ENCODE assay signal across 12 mouse cellular contexts in the genomic region with DNA sequence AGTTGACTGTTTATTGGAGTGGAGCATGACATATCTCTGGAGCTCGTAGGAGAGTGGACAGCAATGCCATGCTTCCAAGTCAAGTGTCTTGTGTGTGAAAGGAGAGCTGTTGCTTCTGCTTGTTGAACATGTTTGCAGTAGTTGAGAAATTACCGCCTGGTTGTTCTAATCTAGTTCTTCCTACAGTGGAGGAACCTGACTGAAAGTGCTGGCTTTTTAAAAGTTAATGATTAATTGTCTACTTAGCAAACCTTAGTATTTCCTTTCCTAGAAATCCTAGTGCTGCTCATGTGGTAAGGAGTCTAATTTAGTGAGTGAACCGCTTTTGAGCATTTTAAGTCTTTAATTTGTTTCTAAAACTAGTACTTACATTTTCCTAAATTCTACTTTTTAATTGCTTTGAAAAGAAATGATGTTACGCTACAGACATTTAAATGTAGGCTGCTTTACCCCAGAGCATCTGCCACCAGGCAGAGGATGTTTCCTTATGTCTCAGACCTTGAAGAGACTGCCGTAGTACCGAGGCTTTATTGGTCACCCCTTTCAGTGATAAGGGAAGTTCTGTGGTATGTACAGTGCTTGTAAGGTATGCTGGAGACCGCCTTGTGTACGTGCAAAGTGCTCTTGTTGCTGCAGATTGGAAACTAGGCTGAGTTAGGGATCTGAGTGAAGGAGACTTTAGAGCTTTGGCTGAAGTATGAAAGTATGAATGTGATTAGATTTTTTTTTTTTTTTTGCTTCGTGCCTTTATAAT. TPM values are rescaled to one million over a fixed set of nuclear protein-coding genes. Genes with fewer than 3 reads are reported as not detected.
DNase-seq lines count a peak whose midpoint lies in the region; ATAC-seq and TF ChIP-seq lines count a peak whose summit lies in the region.
"Had no signal": no experiment of that assay in that cellular context is flagged by ENCODE, and none has a peak within 500 bp of the region (broad histone marks: within the 10 kb centered on the region; RNA-seq: fewer than 3 reads in every experiment).

No protein-coding gene starts in this region.

- no peak overlapping the region for H3K9ac ChIP-seq in kidney, embryonic 14.5 days (ENCODE audit: low read depth, low read length)
- no peak overlapping the region for H3K9ac ChIP-seq in forebrain, embryonic 16.5 days (replicated peaks; ENCODE audit: low read depth, low read length)
- H3K9ac ChIP-seq: embryonic facial prominence, embryonic 13.5 days; limb, embryonic 15.5 days; midbrain, embryonic 12.5 days had no signal

- peaks cover 18% of the 10 kb centered on the region for H3K4me1 ChIP-seq in kidney, embryonic 14.5 days (ENCODE audit: control insufficient read depth, insufficient read depth, low read length)
- H3K4me1 ChIP-seq in testis, adult 2 months (ENCODE audit: control insufficient read depth, insufficient read depth, low read length): no peaks in the 10 kb centered on the region; the same call in none of the 2 replicates
- peaks cover 16% of the 10 kb centered on the region for H3K4me1 ChIP-seq in forebrain, embryonic 16.5 days (replicated peaks; ENCODE audit: control insufficient read depth, insufficient read depth, low read length)

- no peak for TF ChIP-seq POLR2A in testis, adult 2 months (IDR thresholded peaks at IDR 0.05; ENCODE audit: control insufficient read depth, low read depth, low read length)

- no peak for DNase-seq in kidney, adult 11 months
- DNase-seq in testis, postnatal 14 days (ENCODE audit: low spot score): no peak
- DNase-seq in cerebellum, adult 11 months: no peak
- DNase-seq: cerebellum, postnatal 25 days; thymus, adult 2 months had no signal

- H3K9me3 ChIP-seq in kidney, embryonic 14.5 days (ENCODE audit: control insufficient read depth, low read length): no peaks in the 10 kb centered on the region
- no peaks in the 10 kb centered on the region for H3K9me3 ChIP-seq in forebrain, embryonic 16.5 days (ENCODE audit: control insufficient read depth, low read length)
- H3K9me3 ChIP-seq: embryonic facial prominence, embryonic 13.5 days; limb, embryonic 15.5 days; midbrain, embryonic 12.5 days had no signal

- H3K4me2 ChIP-seq in kidney, embryonic 14.5 days (replicated peaks; ENCODE audit: low read depth, low read length): no peak overlapping the region
- H3K4me2 ChIP-seq in forebrain, embryonic 16.5 days (ENCODE audit: low read length): no peak overlapping the region
- H3K4me2 ChIP-seq: embryonic facial prominence, embryonic 13.5 days; limb, embryonic 15.5 days; midbrain, embryonic 12.5 days had no signal

- no peak for TF ChIP-seq CTCF in testis, adult 2 months (IDR thresholded peaks at IDR 0.05; ENCODE audit: control insufficient read depth, insufficient read depth, insufficient replicate concordance, low read depth, low read length)

- no peak for ATAC-seq in kidney, embryonic 14.5 days (ENCODE audit: low FRiP score, low TSS enrichment)
- peak; percentile 20; the same call in 1 of the 2 replicates for ATAC-seq in megakaryocyte progenitor cell, adult 5-6 weeks (replicated peaks; ENCODE audit: poor library complexity)
- no peak for ATAC-seq in forebrain, embryonic 16.5 days

- peak overlapping the region; percentile 49; the same call in 1 of the 2 replicates for H3K27ac ChIP-seq in kidney, embryonic 14.5 days (ENCODE audit: low read depth, low read length)
- H3K27ac ChIP-seq in testis, adult 2 months (ENCODE audit: control insufficient read depth, insufficient read depth, low read depth, low read length): peak overlapping the region; percentile 49; the same call in 1 of the 2 replicates
- H3K27ac ChIP-seq in forebrain, embryonic 16.5 days (ENCODE audit: low read length): no peak overlapping the region
- H3K27ac ChIP-seq: embryonic facial prominence, embryonic 13.5 days; limb, embryonic 15.5 days; midbrain, embryonic 12.5 days had no signal

- H3K36me3 ChIP-seq in kidney, embryonic 14.5 days (ENCODE audit: control insufficient read depth, insufficient read depth, low read length): no peaks in the 10 kb centered on the region
- no peaks in the 10 kb centered on the region for H3K36me3 ChIP-seq in testis, adult 2 months (ENCODE audit: control insufficient read depth, insufficient read depth, low read length)
- no peaks in the 10 kb centered on the region for H3K36me3 ChIP-seq in forebrain, embryonic 16.5 days (ENCODE audit: control insufficient read depth, insufficient read depth)
- H3K36me3 ChIP-seq: embryonic facial prominence, embryonic 13.5 days; limb, embryonic 15.5 days; midbrain, embryonic 12.5 days had no signal

- no peaks in the 10 kb centered on the region for H3K27me3 ChIP-seq in kidney, embryonic 14.5 days (ENCODE audit: control insufficient read depth, insufficient read depth, low read length)
- no peaks in the 10 kb centered on the region for H3K27me3 ChIP-seq in testis, adult 2 months (ENCODE audit: control insufficient read depth, insufficient read depth, low read length)
- no peaks in the 10 kb centered on the region for H3K27me3 ChIP-seq in forebrain, embryonic 16.5 days (replicated peaks; ENCODE audit: control insufficient read depth, insufficient read depth, low read length)
- H3K27me3 ChIP-seq: embryonic facial prominence, embryonic 13.5 days; limb, embryonic 15.5 days; midbrain, embryonic 12.5 days had no signal

- 73% methylated on average over 9 of the region's 9 CpGs for WGBS in kidney, embryonic 14.5 days
- WGBS in forebrain, embryonic 16.5 days: 91% methylated on average over 9 of the region's 9 CpGs

- H3K4me3 ChIP-seq in kidney, embryonic 14.5 days (ENCODE audit: low read length): no peak overlapping the region
- no peak overlapping the region for H3K4me3 ChIP-seq in testis, adult 2 months (ENCODE audit: control insufficient read depth, low read depth, low read length)
- no peak overlapping the region for H3K4me3 ChIP-seq in forebrain, embryonic 16.5 days (replicated peaks; ENCODE audit: low read length)
- H3K4me3 ChIP-seq: embryonic facial prominence, embryonic 13.5 days; limb, embryonic 15.5 days; midbrain, embryonic 12.5 days had no signal

RNA-seq across cellular contexts. Expression of a gene that starts 59.3 kb away (rescaled TPM):
- 13.3 and 18.2 TPM in 2 replicates for polyA plus RNA-seq in kidney, embryonic 14.5 days (2014; fragmentation: Nextera tagmentation; extraction: Ambion mirVana)
- polyA plus RNA-seq in testis, adult 2 months (2012; rRNA removed): 14.0 and 15.0 TPM in 2 replicates
- total RNA-seq in megakaryocyte progenitor cell, adult 5-6 weeks (2015): 60.8 and 65.6 TPM in 2 replicates
- total RNA-seq in megakaryocyte progenitor cell, adult 5-6 weeks (2017): 49.4 and 58.3 TPM in 2 replicates
- 12.8 TPM in 2 replicates for polyA plus RNA-seq in forebrain, embryonic 16.5 days (2015; fragmentation: Nextera tagmentation; extraction: Ambion mirVana)
